Mouse (Mus musculus) liver, embryonic 16.5 days (tissue): ENCODE results near the gene Dlk2. TPM values are rescaled to one million over a fixed set of nuclear protein-coding genes. Genes with fewer than 3 reads are reported as not detected.

Source experiments
- ATAC-seq: fragments of 200-750 bp; cut with Nextera tagmentation; 2 replicates; pipeline ENCODE4 v1.8.0; 2017; ENCODE audit warnings: low read depth, mild to moderate bottlenecking, moderate number of reproducible peaks, moderate library complexity
- H3K27ac ChIP-seq: fragments of 300-500 bp; sonication (generic); 2 replicates; pipeline ENCODE4 v1.5.1; 2014; ENCODE audit warnings: mild to moderate bottlenecking, low read length
- H3K27me3 ChIP-seq: fragments of 300-500 bp; sonication (generic); 2 replicates; pipeline ENCODE4 v1.6.1; 2014; ENCODE audit warnings: low read depth, low read length, mixed read lengths; ENCODE audit not compliant: control insufficient read depth, insufficient read depth
- H3K36me3 ChIP-seq: fragments of 300-500 bp; sonication (generic); 2 replicates; pipeline ENCODE4 v1.6.1; 2014; ENCODE audit warnings: mild to moderate bottlenecking; ENCODE audit not compliant: control insufficient read depth, insufficient read depth
- H3K4me1 ChIP-seq: fragments of 300-500 bp; sonication (generic); 2 replicates; pipeline ENCODE4 v1.6.1; 2014; ENCODE audit warnings: low read depth, low read length, mixed read lengths; ENCODE audit not compliant: control insufficient read depth
- H3K4me2 ChIP-seq: fragments of 300-500 bp; sonication (generic); 2 replicates; pipeline ENCODE4 v1.6.1; 2014; ENCODE audit warnings: low read depth, low read length, mixed read lengths
- H3K4me3 ChIP-seq: fragments of 300-500 bp; sonication (generic); 2 replicates; pipeline ENCODE4 v1.5.1; 2014; ENCODE audit warnings: low read depth, mild to moderate bottlenecking, low read length
- H3K9ac ChIP-seq: fragments of 300-500 bp; sonication (generic); 2 replicates; pipeline ENCODE4 v1.6.1; 2014; ENCODE audit warnings: low read depth, low read length
- H3K9me3 ChIP-seq: fragments of 300-500 bp; sonication (generic); replicated peaks from 2 replicates; pipeline ENCODE4 v1.6.1; 2016; ENCODE audit warnings: low read length; ENCODE audit not compliant: control insufficient read depth
- WGBS: fragments of 180-500 bp; shearing (Covaris S2); extraction: QIAGEN DNeasy Blood & Tissue Kit; methylation state at CpG from one replicate; pipeline ENCODE4 v1.1.7; 2014; ENCODE audit not compliant: insufficient replicate concordance; 5-methylcytosine and 5-hydroxymethylcytosine counted together
- polyA plus RNA-seq: library from polyadenylated mRNA; unstranded; fragments of >200 nt; fragmentation: Nextera tagmentation; extraction: Ambion mirVana; gene quantifications from 2 replicates; pipeline ENCODE4 v1.2.1, GENCODE M21; 2015

Dlk2 gene
- 0.06 and 0.07 TPM in 2 replicates for polyA plus RNA-seq

DNA sequence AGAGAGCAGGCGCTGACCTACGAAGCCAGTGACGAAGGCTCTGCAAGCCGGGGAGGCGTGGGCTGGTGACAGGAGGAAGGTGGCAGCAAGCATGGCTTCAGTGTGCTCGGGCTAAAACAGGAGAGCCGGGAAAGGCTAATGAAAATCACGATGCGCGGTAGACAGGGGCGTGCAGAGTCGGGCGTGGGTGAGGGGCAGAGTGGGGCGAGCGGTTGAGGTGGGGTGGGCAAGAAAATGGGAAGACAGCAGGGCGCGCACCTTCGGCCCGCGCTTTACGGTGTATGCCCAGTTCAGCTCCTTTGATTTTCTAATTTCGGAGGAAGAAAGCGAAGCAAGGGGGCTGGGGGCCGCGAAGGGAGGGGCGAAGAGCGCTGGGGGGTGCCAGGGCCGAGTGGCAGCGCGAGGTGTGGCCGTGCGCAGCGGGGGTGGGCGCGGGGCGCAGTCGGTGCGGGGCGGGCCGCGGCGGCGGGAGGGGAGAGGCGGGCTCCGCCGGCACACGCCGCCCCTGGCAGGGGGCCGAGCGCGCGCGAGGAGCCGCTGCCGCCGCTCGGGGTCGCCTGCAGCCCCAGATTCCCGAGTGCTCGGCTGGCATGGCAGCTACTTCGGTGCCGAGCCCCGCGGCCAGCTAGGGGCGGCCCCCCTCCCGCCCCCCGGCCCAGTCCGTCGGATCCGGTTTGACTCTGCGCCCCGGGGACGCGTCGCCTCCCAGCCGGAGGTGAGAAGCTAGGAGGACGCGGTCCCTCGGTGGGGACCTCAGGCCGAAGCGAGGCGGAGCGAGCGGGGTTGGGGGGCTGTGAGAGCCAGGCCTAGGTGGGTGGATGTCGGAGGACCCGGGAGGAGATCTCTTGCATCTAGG lies at the start of gene Dlk2:
Gene Dlk2 (plus strand): TSS at position 58 of the 856 bp plus-strand sequence.
- no peak for ATAC-seq
- Histone ChIP-seq H3K9me3 (no peaks in the 10 kb centered on the region), H3K4me1 (peaks cover 7% of the 10 kb centered on the region), H3K4me2 (peak within 1 kb of the TSS; percentile 73), H3K9ac (peak within 1 kb of the TSS; percentile 28; the same call in 1 of the 2 replicates), H3K27ac (no peak within 1 kb of the TSS), H3K4me3 (peak within 1 kb of the TSS; percentile 56), H3K27me3 (peaks cover 52% of the 10 kb centered on the region), H3K36me3 (no peaks in the 10 kb centered on the region)
- WGBS, result under 1% methylated on average over 65 of the region's 86 CpGs

DNA sequence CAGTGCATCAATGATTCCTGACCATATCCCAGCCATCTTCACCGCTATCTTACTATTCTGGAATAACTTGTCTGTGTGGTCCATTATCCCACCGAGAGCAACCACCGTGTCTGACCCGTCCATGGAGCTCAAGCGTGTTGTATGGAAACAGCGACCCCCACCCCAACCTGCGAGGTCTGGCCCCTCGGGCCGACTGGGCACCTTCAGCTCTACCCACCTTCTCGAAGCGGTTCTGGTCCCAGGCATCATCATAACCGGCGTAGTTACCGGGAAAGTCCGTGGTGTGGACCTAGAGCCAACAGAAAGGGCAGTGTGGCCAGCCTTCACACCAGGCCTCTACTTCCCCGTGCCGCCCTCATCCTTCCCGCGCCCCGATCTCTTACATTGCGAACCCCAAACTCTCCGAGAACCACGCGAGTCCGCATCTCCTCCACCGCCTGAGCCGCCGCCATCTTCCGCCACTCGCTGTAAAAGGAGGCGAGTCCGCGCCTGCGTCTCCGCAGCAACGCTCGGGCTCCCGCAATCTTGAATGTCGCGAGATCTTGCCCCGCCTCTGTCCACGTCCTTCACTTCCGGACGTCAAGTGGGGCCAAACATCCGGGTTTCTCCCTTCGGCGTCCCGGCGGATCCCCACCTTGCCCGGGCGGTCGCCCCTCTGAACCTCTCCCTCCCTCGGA lies 49.6 kb upstream of the Dlk2 start, which contains the start of the genes Polr1c and Yipf3:
Gene Polr1c (minus strand): TSS at position 543 of the 677 bp plus-strand sequence.
Gene Yipf3 (plus strand): TSS at position 569 of the 677 bp plus-strand sequence.
- Histone ChIP-seq H3K27ac (peak within 1 kb of the TSS; percentile 88), H3K9ac (peak within 1 kb of the TSS; percentile 99), H3K4me1 (peaks cover 20% of the 10 kb centered on the region), H3K36me3 (peaks cover 50% of the 10 kb centered on the region), H3K9me3 (no peaks in the 10 kb centered on the region), H3K27me3 (no peaks in the 10 kb centered on the region), H3K4me3 (peak within 1 kb of the TSS; percentile 99), H3K4me2 (peak within 1 kb of the TSS; percentile 94)
- peak; percentile 95 for ATAC-seq
- under 1% methylated on average over 53 of the region's 53 CpGs for WGBS

DNA sequence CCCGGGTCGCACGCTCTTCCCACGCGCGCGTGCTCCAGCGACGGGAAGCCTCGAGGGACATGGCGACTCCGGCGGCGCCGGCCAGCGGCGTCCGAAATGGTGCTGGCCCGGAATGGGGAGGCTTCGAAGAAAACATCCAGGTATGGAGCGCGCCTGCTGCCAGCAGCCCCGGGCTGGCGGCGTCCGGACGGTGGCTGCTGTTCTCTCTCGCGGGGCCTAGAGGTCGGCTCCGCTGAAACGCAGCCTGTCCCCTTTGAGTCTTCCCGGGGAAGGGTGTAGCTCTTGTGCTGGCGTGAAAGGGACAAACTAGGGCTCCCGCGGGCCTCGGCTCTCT lies 49.1 kb upstream of the Dlk2 start:
- Histone ChIP-seq H3K36me3 (peaks cover 45% of the 10 kb centered on the region), H3K4me1 (peaks cover 23% of the 10 kb centered on the region), H3K9me3 (no peaks in the 10 kb centered on the region), H3K27ac (peak overlapping the region; percentile 88), H3K4me2 (peak overlapping the region; percentile 94), H3K4me3 (peak overlapping the region; percentile 99), H3K27me3 (peaks cover under 1% of the 10 kb centered on the region), H3K9ac (peak overlapping the region; percentile 99)
- ATAC-seq, result peak; percentile 48
- under 1% methylated on average over 37 of the region's 37 CpGs for WGBS

DNA sequence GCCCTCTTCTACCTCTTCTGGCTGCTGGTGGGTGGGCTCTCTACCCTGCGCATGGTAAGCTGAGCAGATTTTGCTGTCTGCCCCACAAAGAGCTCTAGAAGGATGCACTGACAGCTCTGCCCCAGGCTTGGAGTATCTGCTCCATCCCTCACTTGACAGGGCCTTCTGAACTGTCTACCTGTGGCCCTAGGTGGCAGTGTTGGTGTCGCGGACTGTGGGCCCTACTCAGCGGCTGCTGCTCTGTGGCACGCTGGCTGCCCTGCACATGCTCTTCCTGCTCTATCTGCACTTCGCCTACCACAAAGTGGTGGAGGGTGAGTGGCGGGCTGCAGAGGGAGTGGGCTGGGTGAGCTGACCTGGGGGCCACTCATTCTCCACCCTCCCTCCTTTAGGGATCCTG lies 46.0 kb upstream of the Dlk2 start:
- Histone ChIP-seq H3K27me3 (peaks cover 29% of the 10 kb centered on the region), H3K4me2 (no peak overlapping the region), H3K27ac (no peak overlapping the region), H3K4me3 (no peak overlapping the region), H3K4me1 (peaks cover 36% of the 10 kb centered on the region), H3K36me3 (peaks cover 22% of the 10 kb centered on the region), H3K9ac (no peak overlapping the region), H3K9me3 (no peaks in the 10 kb centered on the region)
- no peak for ATAC-seq
- WGBS, result 84% methylated on average over 7 of the region's 7 CpGs

DNA sequence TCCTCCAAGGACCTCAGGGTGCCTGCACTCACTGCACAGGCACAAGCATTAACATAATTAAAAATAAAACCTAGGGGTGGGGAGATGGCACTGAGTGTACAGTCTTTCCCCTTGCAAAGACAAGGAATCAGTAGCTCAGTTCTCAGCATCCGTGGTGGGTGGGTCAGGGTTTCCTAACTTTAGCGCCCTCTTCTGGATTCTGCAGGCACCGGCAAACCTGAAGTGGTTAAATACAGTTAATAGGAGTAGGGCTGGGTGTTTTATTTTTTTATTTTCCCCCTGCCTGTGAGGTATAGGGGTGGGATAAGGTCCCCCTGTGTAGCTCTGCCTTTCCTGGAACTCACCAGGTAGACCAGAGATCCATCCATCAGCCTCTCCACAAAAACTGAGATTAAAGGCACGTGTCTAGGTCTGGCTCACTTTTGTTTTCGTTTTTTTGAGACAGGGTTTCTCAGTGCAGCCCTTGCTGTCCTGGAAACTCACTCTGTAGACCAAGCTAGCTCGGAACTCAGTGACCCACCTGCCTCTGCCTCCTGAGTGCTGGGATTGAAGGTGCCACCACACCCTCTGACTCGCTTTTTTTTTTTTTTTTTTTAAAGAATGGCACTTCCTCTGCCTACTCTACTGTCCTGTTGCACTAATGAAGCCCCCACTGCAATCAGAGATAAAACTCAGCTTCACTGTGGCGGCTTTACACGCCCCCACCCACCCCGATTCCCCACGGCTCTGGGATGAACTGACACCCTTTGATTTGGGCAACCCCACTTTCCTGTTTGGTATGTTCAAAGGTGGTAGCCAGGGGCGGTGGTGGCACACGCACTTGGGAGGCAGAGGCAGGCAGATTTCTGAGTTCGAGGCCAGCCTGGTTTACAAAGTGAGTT lies 44.4 kb upstream of the Dlk2 start:
- WGBS, result 35% methylated on average over 14 of the region's 14 CpGs
- Histone ChIP-seq H3K4me2 (peak overlapping the region; percentile 98), H3K4me3 (peak overlapping the region; percentile 67), H3K9ac (no peak overlapping the region), H3K27ac (no peak overlapping the region), H3K9me3 (no peaks in the 10 kb centered on the region), H3K27me3 (peaks cover 29% of the 10 kb centered on the region), H3K36me3 (peaks cover 22% of the 10 kb centered on the region), H3K4me1 (peaks cover 27% of the 10 kb centered on the region)
- ATAC-seq, result no peak

DNA sequence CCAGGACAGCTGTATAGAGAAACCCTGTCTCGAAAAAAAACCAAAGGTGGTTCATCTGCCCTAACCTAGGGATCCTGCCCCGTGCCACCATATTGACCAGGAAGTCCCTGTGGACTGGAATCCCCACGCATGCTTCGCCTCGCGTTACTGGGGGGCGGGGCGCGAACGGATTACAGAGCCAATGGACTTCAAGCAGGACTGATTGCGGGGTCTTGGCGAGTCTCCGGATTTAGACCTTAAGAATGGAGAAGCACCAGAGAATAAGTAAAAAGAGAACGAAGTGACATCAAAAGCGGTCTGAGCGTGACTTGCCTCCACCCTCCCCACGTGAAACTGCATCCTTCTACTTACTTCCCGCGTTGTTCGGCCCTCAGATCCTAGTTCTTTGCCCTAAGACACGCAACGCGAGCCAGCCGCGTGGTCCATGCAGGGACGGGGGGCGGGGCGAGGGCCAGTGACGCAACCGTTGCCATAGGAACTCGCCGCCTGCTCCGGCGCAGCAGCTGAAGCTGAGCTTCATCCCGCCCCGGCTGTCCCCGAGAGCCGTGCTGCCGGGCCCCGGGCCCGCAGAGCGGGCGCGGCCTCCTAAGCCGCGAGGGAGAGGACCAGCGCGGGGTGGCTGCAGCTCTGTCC lies 43.7 kb upstream of the Dlk2 start, which contains the start of gene Lrrc73:
Gene Lrrc73 (plus strand): TSS at position 80 of the 633 bp plus-strand sequence.
- peak within 1 kb of the TSS; percentile 40 for H3K9ac ChIP-seq
- peak; percentile 80 for ATAC-seq
- peaks cover 27% of the 10 kb centered on the region for H3K36me3 ChIP-seq
- no peaks in the 10 kb centered on the region for H3K9me3 ChIP-seq
- 1% methylated on average over 47 of the region's 48 CpGs for WGBS
- no peak within 1 kb of the TSS for H3K27ac ChIP-seq
- peaks cover 26% of the 10 kb centered on the region for H3K4me1 ChIP-seq
- H3K4me2 ChIP-seq, result peak within 1 kb of the TSS; percentile 98
- H3K4me3 ChIP-seq, result peak within 1 kb of the TSS; percentile 67
- peaks cover 29% of the 10 kb centered on the region for H3K27me3 ChIP-seq

DNA sequence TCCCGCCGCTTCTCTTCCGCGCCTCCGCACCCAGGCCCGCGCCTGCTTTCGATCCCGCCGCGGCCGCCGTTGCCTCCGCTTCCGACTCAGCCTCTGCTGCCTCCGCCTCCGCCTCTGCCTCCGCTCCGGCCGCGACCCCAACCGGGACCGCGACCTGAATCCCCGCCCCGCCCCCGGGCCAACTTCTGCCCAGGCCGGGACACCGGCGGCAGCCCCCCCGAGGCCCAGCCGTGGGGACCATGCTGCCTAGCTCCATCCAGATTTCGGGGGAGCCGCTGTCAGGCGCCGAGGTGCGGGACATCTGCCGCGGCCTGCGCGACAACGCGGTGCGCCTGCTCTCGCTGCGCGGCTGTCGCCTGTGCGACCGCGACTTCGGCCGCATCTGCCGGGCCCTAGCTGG lies 43.1 kb upstream of the Dlk2 start:
- Histone ChIP-seq H3K4me3 (peak overlapping the region; percentile 67), H3K9me3 (no peaks in the 10 kb centered on the region), H3K9ac (peak overlapping the region; percentile 40), H3K27ac (no peak overlapping the region), H3K27me3 (peaks cover 29% of the 10 kb centered on the region), H3K4me2 (peak overlapping the region; percentile 98), H3K4me1 (peaks cover 20% of the 10 kb centered on the region), H3K36me3 (peaks cover 31% of the 10 kb centered on the region)
- WGBS, result under 1% methylated on average over 48 of the region's 54 CpGs
- ATAC-seq, result no peak

DNA sequence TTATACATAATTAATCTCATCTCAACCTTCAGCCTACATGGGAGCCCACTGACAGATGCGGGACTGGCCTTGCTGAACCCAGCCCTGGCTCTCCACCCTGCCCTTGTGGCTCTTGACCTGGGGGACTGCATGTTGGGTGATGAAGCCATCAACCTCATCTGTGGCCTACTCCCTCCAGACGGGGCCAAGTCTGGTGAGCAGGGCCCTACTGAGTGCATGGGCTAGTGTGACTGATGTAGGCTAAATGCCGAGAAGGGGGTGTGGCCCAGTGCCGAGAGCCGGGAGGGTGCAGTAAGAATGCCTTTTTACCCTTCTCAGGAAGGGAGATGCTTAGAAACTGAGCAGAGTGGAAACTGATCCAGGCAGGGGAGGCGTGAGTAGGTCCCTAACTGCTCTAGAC lies 42.1 kb upstream of the Dlk2 start:
- H3K27ac ChIP-seq, result no peak overlapping the region
- peaks cover 29% of the 10 kb centered on the region for H3K27me3 ChIP-seq
- H3K4me1 ChIP-seq, result peaks cover 16% of the 10 kb centered on the region
- H3K4me2 ChIP-seq, result no peak overlapping the region
- peaks cover 37% of the 10 kb centered on the region for H3K36me3 ChIP-seq
- no peaks in the 10 kb centered on the region for H3K9me3 ChIP-seq
- no peak overlapping the region for H3K4me3 ChIP-seq
- 32% methylated on average over 6 of the region's 6 CpGs for WGBS
- no peak overlapping the region for H3K9ac ChIP-seq
- ATAC-seq, result no peak
